Mouse (Mus musculus) lung, postnatal 25 days (tissue): ENCODE results near the gene Babam1.

Experiments used
- DNase-seq: peaks from one replicate; pipeline ENCODE4 v3.0.0; 2022; ENCODE audit warnings: low spot score

The Babam1 gene

GRCm38 (mm10) chr8:71381421-71381970 is 15.2 kb upstream of the Babam1 start, which contains the start of gene Nr2f6:
Nr2f6 (minus strand) TSS chr8:71381960.
- peak; percentile 81 for DNase-seq

- peak; percentile 89 for DNase-seq
Observed at GRCm38 (mm10) chr8:71381971-71382961, 14.4 kb upstream of the Babam1 start.

DNA sequence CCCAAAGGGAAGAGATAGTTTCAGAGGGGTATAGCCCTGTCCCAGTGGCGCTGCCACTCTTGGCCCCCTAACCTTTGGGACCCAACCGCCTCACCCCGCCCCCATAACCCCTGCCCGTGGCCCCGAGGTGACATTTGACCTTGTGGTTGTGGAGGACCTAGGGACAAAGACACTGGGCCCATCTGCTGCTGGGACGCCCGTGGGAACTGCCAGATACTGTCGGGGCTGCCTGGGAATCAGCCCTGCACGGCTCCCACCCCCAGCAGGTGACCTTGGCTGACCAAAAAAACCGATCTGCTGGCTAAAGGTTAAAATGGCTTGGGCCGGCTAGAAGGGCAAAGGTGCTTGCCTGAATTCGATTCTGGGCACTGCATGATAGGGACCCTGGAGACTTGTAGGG is 13.3 kb upstream of the Babam1 start:
- no peak for DNase-seq

DNA sequence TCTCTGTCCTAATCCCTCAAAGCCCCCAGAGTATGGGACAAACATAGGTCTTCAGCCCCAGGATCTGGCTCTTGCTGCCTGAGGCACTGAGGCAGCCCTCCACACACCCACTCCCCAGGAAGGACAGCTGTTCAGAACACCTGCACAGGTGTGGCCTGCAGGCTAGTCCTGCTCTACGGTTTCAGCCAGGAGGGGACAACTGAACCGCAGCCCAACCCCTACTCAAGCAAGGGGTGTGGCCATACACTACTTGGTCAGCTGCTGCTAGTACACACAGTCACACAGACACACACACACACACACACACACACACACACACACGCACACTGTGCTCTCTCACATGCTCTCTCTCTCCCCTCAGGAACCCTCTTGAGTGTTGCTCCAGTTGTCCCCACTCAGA is 12.8 kb upstream of the Babam1 start:
- DNase-seq, result peak; percentile 55

DNA sequence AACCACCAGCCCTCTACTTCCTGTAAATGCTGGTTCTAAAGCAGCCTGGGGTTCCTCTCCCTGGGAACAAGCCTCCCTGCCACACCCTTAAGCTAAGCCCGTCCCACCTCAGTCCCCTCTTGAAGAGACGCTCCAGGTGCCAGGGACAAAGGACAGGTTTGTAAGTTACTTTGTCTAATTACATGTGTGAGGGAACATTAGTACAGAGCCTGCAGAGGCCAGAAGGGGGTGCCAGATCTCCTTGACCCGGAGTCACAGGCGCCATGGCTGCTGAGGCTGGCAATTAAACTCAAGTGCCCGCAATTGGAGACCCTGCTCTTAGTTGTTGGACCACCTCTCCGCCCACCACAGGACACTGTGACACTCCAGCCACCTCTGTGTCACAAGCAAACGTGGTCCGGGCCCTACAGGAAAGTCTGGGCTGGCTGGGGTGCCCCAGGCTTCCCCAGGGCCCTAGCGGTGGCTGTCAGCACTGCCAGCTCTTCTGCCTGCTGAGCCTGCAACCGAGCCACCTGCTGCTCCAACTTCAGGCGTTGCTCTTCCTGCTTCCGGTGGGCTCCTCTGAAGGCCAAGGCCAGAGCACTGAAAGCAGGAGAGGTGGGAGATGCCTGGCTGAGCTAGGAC is 11.3 kb upstream of the Babam1 start:
- no peak for DNase-seq

DNA sequence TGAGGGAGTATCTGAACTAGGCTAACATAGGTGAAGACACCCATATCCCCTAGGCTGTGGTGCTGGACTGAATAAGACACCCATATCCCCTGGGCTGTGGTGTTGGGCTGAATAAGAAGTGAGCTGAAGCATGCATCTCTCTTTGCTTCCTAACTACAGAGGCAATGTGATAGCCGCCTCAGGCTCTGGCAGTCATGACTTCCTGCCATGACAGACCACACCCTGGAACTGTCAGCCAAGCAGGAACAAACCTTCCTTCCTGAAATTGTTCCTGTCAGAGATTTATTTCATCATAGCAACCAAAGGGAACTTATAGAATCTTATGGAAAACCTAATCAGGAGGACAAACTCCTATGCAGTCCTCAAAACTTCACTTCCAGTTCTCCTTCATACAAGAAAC is 8.4 kb upstream of the Babam1 start:
- peak; percentile 51 for DNase-seq

DNA sequence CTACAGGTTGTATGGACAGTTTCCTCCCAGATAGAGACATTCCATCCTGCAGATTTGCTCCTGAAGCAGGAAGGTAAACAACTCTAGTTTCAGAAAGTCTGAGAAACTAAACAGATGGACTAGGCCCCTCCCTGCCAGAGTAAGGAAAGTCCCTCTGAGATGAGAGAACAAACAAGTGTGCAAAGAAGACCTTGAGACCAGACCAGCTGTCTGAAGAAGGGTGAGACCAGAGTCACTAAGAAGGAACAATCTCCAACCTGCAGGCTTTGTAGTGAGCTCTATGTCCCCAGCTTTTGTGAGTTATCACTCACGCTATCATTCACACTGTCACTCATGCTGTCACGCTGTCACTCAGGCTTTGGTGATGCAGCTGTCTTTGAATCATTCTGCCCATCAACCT is 5.0 kb upstream of the Babam1 start:
- DNase-seq, result no peak

GRCm38 (mm10) chr8:71392391-71392790 is 4.3 kb upstream of the Babam1 start:
- no peak for DNase-seq

DNA sequence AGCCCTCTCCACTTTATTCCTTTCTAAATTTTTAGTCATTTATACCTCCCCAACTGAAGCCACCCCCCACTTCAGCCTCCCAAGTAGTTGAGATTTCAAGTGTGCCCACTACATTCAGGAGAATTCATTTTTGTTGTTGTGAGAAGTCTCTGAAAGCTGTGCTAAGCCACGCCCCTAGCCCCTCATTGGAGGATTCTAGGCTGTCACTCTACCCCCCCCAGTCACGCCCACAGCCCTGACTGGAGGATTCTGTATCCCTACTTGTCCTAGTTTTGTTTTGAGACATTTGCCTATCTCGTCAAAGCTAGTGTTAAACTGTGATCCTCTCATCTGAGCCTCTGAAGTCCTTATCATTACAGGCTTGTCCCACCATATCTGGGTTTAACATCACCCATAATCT is 3.8 kb upstream of the Babam1 start:
- DNase-seq, result peak; percentile 50

DNA sequence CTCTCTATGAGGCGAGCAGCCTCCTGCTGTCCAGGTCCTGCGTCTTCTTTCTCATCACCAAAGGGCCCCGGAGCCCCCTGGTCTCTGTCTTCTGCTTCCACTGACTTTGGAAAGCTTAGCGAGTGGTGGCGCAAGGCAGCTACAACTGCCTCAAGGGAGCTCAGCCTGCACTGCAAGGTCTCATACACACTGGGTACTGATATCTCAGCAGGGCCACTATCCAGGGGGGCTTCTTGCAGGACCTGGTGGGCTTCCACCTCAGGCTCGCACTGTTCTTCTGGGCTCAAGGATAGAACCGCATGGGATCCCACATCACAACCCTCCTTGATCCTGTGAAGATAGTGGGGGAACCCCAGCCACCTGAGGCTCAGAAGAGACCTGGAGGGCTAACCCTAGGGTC is 2.2 kb upstream of the Babam1 start:
- no peak for DNase-seq

GRCm38 (mm10) chr8:71395071-71395470 is 1.6 kb upstream of the Babam1 start:
- DNase-seq, result no peak

GRCm38 (mm10) chr8:71395629-71396028 is 1.0 kb upstream of the Babam1 start, which contains the start of gene Ushbp1:
Ushbp1 (minus strand) TSS chr8:71395802.
- peak; percentile 70 for DNase-seq

- DNase-seq, result no peak
Observed at GRCm38 (mm10) chr8:71397701-71398100, 1.0 kb downstream of the Babam1 start.

DNA sequence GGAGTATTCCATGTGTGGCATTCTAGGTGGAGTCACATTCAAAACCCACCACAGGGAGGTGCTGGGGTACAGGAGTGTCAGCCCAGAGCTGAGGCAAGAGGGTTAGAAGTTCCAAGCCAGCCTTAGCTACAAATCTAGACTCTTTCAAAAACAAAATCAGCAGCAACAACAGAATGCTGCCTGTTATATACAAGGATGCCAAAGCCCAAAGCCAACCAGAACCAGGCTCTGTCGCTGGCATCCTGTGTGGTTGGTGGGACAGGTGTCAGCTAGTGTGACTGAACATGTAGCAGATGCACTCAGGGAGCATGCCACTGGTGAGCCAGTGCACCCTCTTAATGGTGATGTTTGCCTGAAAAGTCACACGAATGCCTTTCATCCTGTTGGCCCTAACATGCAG is 4.2 kb downstream of the Babam1 start:
- DNase-seq, result no peak

DNA sequence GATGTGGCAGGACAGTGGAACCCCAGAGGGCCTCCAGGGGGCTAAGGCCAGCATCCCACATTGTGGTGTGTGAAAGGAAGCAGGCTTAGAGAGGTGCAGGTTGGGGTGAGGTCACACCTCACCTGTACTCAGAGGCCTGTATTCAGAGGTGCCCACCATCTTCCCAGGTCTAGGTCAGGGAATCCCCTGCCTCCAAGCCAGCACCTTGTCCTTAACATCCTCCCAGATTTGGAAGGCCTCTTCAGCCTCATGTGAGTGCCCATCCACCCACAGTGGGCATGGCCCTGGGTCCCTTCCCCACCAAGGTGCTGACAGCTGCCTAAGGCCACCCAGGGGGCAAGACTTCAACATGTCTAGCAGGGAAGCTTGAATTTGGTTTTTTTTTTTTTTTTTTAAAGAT is 4.8 kb downstream of the Babam1 start:
- DNase-seq, result no peak

- DNase-seq, result no peak
Observed at GRCm38 (mm10) chr8:71402446-71402964, 5.8 kb downstream of the Babam1 start.

DNA sequence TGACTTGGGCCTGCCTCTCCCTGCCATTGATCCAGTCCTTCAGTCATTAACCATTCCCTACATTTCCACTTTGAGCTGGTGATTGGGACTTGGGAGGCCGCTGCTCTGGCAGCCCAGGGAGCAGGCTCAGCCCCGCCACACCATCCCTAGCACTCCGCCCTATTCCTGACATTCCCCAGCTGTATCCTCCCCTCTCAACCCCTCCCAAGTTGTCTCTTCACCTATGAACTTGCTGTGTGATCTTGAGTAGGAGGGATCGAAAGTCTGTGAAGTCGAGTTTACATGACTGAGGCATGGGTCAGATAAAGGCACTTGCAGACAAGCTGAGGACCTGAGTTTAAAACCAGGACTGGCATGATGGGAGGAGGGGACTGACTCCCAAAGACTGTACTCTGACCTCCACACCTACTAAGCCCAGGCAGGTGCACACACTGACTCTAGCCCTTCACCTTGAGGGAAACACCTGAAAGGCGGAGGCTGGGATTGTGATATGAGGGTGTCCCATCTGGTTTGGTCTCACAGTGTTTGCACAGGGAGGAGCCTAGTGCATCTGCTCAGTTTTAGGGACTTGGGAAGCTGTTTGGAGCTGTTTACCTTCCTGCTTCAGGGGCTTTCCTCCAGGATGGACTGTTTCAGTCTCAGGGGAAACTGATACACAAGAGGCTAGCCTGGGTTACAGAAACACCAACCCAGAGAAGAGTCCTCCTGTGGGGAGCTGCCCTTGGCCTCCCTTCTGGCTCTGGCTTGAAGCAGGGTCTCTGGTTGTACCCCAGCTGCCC is 6.6 kb downstream of the Babam1 start:
- no peak for DNase-seq

- no peak for DNase-seq
Observed at GRCm38 (mm10) chr8:71404011-71404410, 7.3 kb downstream of the Babam1 start.

DNA sequence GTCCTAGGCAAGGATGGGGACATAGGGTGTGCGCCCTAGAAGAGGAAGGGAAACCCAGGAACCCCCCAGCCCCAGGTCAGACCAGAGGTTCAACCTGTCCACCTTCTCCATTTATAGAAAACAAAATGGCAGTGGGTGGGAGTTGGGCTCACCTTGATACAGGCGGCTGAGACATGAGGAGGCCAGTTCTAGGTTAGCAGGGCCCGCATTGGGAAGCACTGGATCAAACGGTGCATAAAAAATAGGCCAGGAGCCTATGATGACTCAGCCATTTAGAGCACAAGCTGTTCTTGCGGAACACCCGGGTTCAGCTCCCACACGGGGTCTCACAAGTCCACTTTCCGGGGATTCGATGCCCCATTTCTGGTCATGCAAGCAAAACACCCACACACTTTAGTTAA is 8.3 kb downstream of the Babam1 start:
- no peak for DNase-seq

- peak; percentile 94 for DNase-seq
Observed at GRCm38 (mm10) chr8:71405401-71406098, 8.9 kb downstream of the Babam1 start, which contains the start of gene Ankle1. Ankle1 (plus strand) TSS chr8:71406010.
